Mouse (Mus musculus) CD4-positive, CD25-positive, alpha-beta regulatory T cell, adult 2 months (primary cell): ENCODE results near the gene Ifi209.
"Not testable (repeated sequence)": the region's sequence is repeated elsewhere in the genome, so short reads cannot be mapped to it uniquely, and the experiment has no call there.

Experiments
- DNase-seq: peaks from one replicate; pipeline ENCODE4 v3.0.0-alpha.2; 2012; ENCODE audit warnings: low read depth, low spot score

Ifi209 gene

DNA sequence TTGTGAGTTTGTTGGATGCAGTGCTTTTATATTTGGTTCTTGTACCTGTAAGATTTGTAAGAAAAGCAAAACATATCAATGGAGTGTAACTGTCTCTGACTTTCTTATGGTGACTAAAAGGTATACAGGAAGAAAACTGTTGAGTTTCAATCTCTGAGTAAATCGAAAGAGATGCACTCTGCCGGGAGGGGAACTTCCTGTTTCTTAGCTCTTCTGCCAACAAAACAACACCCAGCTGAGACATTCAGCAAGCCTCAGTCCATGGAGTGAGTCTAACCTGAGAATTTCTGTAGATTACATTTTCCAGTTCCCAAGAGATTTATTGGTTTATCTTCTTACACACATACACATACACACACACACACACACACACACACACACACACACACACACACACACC is at the start of gene Ifi209:
TSS of gene Ifi209 (plus strand) at position 296 of the 400 bp plus-strand sequence.
- peak; percentile 73 for DNase-seq

DNA sequence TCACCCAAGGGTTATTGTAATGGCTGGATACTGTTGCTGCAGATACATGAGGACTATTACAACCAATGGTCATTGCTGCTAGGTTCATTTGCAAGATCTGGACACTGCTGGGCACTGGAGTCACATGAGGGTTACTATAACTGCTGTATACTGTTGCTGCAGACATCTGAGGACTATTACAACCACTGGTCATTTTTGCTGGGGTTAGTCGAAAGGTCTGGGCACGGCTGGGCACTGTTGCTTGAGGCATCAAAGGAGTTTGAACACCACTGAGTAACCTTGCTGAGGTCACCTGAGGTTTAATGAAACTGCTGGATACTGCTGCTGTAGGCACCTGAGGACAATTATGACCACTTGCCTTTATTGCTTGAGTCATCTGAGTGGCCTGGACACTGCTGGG is 41.0 kb upstream of the Ifi209 start:
- DNase-seq, result not testable (repeated sequence)

DNA sequence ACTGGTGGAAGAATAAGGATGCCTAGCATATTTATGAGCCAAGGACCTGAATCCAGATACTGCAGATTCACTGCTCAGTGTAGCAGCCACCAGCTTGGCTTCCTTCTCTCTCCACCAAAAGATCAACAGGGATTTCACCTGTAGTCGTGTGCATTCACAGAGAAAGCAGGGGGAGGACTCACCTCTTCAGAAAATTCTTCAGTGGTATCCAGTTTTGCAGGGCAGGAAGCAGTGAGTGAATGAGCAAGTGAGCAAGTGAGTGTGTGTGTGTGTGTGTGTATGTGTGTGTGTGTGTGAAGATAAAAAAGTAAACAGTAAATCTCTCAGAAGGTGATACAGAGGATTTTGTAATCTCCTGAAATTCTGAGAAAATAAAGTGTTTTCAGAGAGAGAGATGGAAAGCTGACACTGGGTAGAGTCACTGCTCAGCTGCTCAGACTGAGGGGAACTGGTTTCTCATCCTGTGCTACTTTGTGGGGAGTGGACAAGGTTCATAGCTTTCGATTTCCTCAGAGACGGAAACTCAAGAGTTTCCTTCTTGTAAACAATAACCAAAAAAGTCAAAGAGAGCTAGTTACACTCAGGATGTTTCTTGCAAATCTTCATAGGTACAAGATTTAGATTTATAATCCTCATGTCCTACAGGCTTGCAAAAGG is 31.8 kb upstream of the Ifi209 start, which contains the start of gene Ifi213:
TSS of gene Ifi213 (minus strand) at position 437 of the 657 bp plus-strand sequence.
- DNase-seq, result peak; percentile 52

DNA sequence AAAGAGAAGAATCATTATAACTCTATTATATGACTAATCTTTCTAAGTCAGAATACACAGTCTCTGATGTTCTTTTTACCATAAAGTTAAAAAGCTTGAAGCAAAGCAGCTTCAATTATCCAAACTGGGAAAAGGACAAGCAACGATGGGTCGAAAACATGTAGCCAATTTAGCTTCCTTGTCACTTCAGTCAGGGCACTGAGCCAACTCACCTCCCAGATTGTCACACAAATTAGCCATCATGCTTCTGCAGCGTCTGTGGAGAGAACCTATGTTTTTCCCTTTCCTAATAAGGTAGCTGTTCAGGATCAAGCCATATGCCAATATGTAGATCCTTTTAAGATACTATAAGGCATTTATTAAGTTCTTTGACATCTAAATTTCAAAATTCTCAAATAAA is 20.4 kb upstream of the Ifi209 start:
- not testable (repeated sequence) for DNase-seq

DNA sequence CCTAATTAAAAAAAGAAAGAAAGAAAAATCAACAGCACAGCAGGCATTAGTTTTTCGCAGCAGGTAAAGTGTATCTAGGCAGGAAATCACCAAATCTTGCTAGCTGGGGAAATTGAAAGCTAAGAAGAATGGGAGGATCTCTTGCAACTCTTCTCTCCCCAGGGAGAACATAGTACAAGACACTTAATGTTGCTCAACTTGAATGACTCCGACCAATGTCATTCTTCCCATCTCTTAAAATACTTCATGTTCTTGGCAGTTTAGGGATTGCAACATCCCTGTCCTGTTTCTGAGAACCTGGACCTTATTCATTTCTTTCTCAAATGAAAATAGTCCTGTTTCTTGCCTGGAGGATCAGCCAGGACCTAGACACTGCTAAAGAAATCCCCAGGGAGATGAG is 8.5 kb upstream of the Ifi209 start:
- not testable (repeated sequence) for DNase-seq

DNA sequence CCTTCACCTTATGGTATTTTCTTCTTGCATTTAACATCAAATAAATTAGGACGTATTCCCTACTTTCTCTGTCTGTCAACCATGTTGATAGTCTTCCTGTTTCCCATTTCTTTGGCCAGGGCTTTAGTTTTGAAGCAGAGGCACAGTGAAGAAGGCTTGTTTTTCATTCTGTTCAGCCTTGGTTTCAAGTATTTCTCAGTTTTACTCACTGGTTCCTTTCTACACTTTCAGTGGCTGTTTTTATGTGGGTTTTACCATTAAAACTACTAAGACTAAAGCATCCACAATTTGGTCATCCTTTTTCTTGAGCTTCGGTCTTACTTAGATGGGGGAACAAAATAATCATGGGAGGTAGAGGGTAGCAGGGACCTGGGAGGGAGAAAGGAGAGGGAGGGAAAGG is 6.7 kb upstream of the Ifi209 start:
- no peak for DNase-seq

DNA sequence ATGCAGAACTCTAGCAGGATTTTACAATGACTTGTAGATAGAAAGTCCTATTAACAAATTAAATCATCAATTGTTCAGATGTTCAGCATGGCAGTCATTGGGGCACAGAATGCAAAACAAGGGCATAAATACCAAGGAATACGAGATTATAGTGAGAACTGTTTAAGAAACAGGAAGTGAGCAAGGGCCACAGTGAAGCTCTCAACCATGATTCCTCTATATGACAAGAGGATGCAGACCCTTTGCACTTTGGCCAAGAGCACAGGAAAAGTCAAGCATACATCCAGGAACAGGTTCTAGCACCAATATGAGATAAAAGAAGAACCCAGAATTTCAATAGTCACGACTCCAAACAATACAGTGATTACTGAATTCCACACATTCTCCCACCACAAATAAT is 4.0 kb upstream of the Ifi209 start:
- no peak for DNase-seq

DNA sequence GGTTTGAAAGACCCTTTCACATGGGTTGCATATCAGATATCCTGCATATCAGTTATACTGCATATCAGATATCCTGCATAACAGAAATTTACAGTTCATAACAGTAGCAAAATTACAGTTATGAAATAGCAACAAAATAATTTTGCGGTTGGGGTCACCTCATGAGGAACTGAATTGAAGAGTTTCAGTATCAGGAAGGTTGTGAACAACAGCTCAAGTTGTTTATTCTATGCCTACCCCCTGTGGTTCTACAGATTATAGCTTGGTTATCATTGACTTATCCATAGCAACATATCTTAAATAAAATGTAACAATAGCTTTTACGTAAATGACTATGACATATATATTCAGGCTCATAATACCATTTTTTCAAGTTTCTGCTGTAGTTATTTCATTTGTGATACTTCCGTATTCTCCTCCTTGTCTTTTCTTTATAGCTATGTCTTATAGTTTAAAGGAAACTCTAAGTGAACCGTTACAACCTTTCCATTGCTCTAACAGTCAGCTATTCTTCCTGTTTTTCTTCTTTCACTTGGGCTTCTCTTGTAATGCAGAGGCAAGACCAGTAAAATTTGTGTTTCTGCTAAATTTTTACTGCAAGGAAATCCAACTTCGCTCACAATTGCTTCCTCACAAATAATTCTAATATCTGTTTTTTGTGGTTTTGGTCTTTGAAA is 3.4 kb downstream of the Ifi209 start:
- DNase-seq, result no peak

DNA sequence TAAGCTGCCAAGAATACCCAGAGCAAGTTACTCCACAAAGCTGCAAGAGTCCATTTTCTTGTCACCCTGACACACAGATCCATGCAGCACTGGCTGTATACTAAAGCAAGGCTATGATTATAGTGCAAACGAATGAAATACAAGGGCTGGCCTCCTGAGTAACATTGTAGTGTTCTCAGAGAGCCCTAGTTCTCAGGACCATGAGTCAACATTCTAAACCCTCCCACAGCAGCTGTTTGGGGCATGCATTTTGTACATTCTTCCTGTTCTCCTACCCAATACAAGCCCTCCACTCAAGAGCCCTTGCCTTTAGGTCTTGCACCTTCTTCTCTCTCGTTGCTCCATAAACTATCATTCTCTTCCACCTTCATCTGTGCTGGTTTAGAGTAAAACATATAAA is 14.7 kb downstream of the Ifi209 start:
- DNase-seq, result no peak

DNA sequence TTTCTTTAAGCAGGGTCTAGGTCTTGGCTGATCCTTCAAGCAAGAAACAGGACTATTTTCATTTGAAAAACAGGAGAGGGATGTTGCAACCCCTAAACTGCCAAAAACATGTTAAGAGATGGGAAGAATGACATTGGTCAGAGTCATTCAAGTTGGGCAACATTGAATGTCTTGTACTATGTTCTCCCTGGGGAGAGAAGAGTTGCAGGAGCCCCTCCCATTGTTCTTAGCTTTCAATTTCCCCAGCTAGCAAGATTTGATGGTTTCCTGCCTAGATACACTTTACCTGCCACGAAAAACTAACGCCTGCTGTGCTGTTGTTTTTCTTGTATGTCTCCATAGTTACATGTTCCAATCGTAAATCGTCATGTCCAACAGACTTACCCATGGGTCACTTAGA is 27.3 kb downstream of the Ifi209 start:
- no peak for DNase-seq

DNA sequence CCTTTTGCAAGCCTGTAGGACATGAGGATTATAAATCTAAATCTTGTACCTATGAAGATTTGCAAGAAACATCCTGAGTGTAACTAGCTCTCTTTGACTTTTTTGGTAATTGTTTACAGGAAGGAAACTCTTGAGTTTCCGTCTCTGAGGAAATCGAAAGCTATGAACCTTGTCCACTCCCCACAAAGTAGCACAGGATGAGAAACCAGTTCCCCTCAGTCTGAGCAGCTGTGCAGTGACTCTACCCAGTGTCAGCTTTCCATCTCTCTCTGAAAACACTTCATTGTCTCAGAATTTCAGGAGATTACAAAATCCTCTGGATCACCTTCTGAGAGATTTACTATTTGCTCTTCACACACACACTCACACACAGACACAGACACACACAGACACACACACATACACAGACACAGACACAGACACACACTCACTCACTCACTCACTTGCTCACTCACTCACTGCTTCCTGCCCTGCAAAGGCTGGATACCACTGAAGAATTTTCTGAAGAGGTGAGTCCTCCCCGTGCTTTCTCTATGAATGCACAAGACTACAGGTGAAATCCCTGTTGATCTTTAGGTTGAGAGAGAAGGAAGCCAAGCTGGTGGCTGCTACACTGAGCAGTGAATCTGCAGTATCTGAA is 42.9 kb downstream of the Ifi209 start, which contains the start of gene Ifi208:
TSS of gene Ifi208 (plus strand) at position 218 of the 640 bp plus-strand sequence.
- peak; percentile 46 for DNase-seq

DNA sequence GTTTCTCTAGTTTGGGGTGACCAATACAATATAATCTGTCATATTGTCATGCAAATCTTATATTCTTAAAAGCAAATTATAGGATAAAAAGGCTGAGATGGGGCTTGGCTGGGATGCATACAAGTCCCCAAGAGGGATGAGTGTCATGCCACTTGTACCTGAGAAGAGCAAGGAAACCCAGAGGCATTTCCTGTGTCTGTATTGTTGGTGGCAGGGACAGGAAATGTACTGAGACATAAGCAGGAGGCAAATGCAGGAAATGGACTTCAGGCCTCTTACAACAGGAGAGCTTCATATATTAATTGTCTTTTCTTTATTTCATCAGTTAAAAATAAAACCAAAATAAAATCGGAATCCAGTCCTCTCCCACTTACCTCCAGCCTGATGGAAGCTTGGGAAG is 47.9 kb downstream of the Ifi209 start:
- DNase-seq, result peak; percentile 42

DNA sequence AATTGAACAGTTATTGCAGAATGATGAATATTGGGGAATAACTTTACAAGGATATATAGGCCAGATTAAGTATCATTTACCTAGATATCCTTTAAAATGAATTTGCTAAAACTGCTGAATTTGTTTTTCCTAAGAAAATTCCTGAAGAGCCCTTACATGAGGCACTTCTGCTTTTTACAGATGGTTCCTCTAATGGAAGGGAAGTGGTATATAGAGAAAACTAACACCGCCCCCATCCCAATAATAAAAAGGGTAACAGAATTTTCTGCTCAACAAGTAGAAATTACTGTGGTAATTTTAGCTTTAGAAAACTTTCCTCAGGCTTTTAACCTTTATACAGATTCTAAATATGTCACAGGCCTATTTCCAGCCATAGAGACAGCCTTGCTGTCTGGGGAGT is 63.6 kb downstream of the Ifi209 start:
- DNase-seq, result no peak
